Mouse (Mus musculus) limb, embryonic 13.5 days (tissue): ENCODE data around the gene Sp6. TPM values are rescaled to one million over a fixed set of nuclear protein-coding genes. Genes with fewer than 3 reads are reported as not detected.

ENCODE experiments used
- ATAC-seq: fragments of 200-750 bp; cut with Nextera tagmentation; 2 replicates; pipeline ENCODE4 v1.8.0; 2017; ENCODE audit warnings: low read depth, moderate number of reproducible peaks, moderate TSS enrichment; ENCODE audit not compliant: low FRiP score
- H3K27ac ChIP-seq: fragments of 300-500 bp; sonication (generic); 2 replicates; pipeline ENCODE4 v1.5.1; 2015; ENCODE audit warnings: inconsistent platforms, mild to moderate bottlenecking, moderate library complexity
- H3K27me3 ChIP-seq: fragments of 300-500 bp; sonication (generic); 2 replicates; pipeline ENCODE4 v1.6.1; 2015; ENCODE audit warnings: mild to moderate bottlenecking, inconsistent platforms
- H3K36me3 ChIP-seq: fragments of 300-500 bp; sonication (generic); 2 replicates; pipeline ENCODE4 v1.6.1; 2015; ENCODE audit warnings: inconsistent platforms, mild to moderate bottlenecking, moderate library complexity
- H3K4me1 ChIP-seq: fragments of 300-500 bp; sonication (generic); 2 replicates; pipeline ENCODE4 v1.6.1; 2015; ENCODE audit warnings: inconsistent platforms
- H3K4me2 ChIP-seq: fragments of 300-500 bp; sonication (generic); replicated peaks from 2 replicates; pipeline ENCODE4 v1.6.1; 2015; ENCODE audit warnings: inconsistent platforms, mild to moderate bottlenecking, moderate library complexity
- H3K4me3 ChIP-seq: fragments of 300-500 bp; sonication (generic); 2 replicates; pipeline ENCODE4 v1.5.1; 2015; ENCODE audit warnings: moderate library complexity, mild to moderate bottlenecking, inconsistent platforms
- H3K9ac ChIP-seq: fragments of 300-500 bp; sonication (generic); 2 replicates; pipeline ENCODE4 v1.6.1; 2015; ENCODE audit warnings: mild to moderate bottlenecking, inconsistent platforms
- H3K9me3 ChIP-seq: fragments of 300-500 bp; sonication (generic); 2 replicates; pipeline ENCODE4 v1.6.1; 2016; ENCODE audit warnings: inconsistent platforms
- WGBS: fragments of 180-500 bp; shearing (Covaris S2); methylation state at CpG from one replicate; pipeline ENCODE4 v1.1.7; 2015; 5-methylcytosine and 5-hydroxymethylcytosine counted together
- polyA plus RNA-seq: library from polyadenylated mRNA; unstranded; fragments of >200 nt; fragmentation: Nextera tagmentation; extraction: Ambion mirVana; gene quantifications from 2 replicates; pipeline ENCODE4 v1.2.1, GENCODE M21; 2015

Sp6 gene
- polyA plus RNA-seq, result 3.6 and 4.3 TPM in 2 replicates

- Histone ChIP-seq H3K9me3 (no peaks in the 10 kb centered on the region), H3K27me3 (peaks cover 86% of the 10 kb centered on the region), H3K36me3 (no peaks in the 10 kb centered on the region), H3K4me2 (no peak within 1 kb of the TSS), H3K9ac (no peak within 1 kb of the TSS), H3K27ac (no peak within 1 kb of the TSS), H3K4me3 (no peak within 1 kb of the TSS), H3K4me1 (peaks cover 10% of the 10 kb centered on the region)
- WGBS, result 24% methylated on average over 7 of the region's 8 CpGs
- no peak for ATAC-seq
These were observed at the start of gene Sp6 for GRCm38 (mm10) chr11:97013121-97013670. Gene Sp6, plus strand, starts transcription at chr11:97013394.

GRCm38 (mm10) chr11:96963580-96963979 lies 49.6 kb upstream of the Sp6 start:
- H3K9ac ChIP-seq, result no peak overlapping the region
- H3K36me3 ChIP-seq, result peaks cover 45% of the 10 kb centered on the region
- no peaks in the 10 kb centered on the region for H3K9me3 ChIP-seq
- H3K4me3 ChIP-seq, result no peak overlapping the region
- H3K27ac ChIP-seq, result no peak overlapping the region
- WGBS, result 14% methylated on average over 8 of the region's 8 CpGs
- no peaks in the 10 kb centered on the region for H3K27me3 ChIP-seq
- peak; percentile 82; the same call in 1 of the 2 replicates for ATAC-seq
- no peak overlapping the region for H3K4me2 ChIP-seq
- peaks cover 4% of the 10 kb centered on the region; the same call in 1 of the 2 replicates for H3K4me1 ChIP-seq

GRCm38 (mm10) chr11:96966172-96966571 lies 47.0 kb upstream of the Sp6 start:
- Histone ChIP-seq H3K27ac (no peak overlapping the region), H3K9me3 (no peaks in the 10 kb centered on the region), H3K9ac (no peak overlapping the region), H3K4me3 (no peak overlapping the region), H3K36me3 (peaks cover 20% of the 10 kb centered on the region), H3K27me3 (no peaks in the 10 kb centered on the region), H3K4me1 (peaks cover 17% of the 10 kb centered on the region), H3K4me2 (no peak overlapping the region)
- no peak for ATAC-seq
- 89% methylated on average over 3 of the region's 3 CpGs for WGBS

GRCm38 (mm10) chr11:96966914-96967543 lies 46.2 kb upstream of the Sp6 start:
- 0 out of 2 replicates have a peak overlapping the region, but pooled peaks have one; percentile 4 for H3K4me2 ChIP-seq
- H3K27me3 ChIP-seq, result no peaks in the 10 kb centered on the region
- H3K9ac ChIP-seq, result no peak overlapping the region; the same call in 1 of the 2 replicates
- H3K36me3 ChIP-seq, result peaks cover 11% of the 10 kb centered on the region
- H3K4me3 ChIP-seq, result no peak overlapping the region
- no peak overlapping the region for H3K27ac ChIP-seq
- H3K9me3 ChIP-seq, result no peaks in the 10 kb centered on the region
- WGBS, result 87% methylated on average over 13 of the region's 13 CpGs
- no peak for ATAC-seq
- peaks cover 21% of the 10 kb centered on the region for H3K4me1 ChIP-seq

GRCm38 (mm10) chr11:96967544-96968269 lies 45.5 kb upstream of the Sp6 start:
- Histone ChIP-seq H3K27me3 (no peaks in the 10 kb centered on the region), H3K4me3 (no peak overlapping the region), H3K9me3 (no peaks in the 10 kb centered on the region), H3K4me1 (peaks cover 21% of the 10 kb centered on the region), H3K4me2 (no peak overlapping the region), H3K9ac (peak overlapping the region; percentile 2; the same call in 1 of the 2 replicates), H3K36me3 (peaks cover 5% of the 10 kb centered on the region), H3K27ac (0 out of 2 replicates have a peak overlapping the region, but pooled peaks have one; percentile 33)
- WGBS, result 83% methylated on average over 11 of the region's 11 CpGs
- ATAC-seq, result no peak

- 58% methylated on average over 6 of the region's 6 CpGs for WGBS
These were observed 44.7 kb upstream of the Sp6 start for GRCm38 (mm10) chr11:96968476-96968875.

GRCm38 (mm10) chr11:96969280-96969722 lies 43.9 kb upstream of the Sp6 start:
- H3K27me3 ChIP-seq, result no peaks in the 10 kb centered on the region
- no peak overlapping the region for H3K4me2 ChIP-seq
- peaks cover 17% of the 10 kb centered on the region for H3K4me1 ChIP-seq
- no peaks in the 10 kb centered on the region for H3K9me3 ChIP-seq
- 72% methylated on average over 5 of the region's 5 CpGs for WGBS
- H3K4me3 ChIP-seq, result no peak overlapping the region
- H3K9ac ChIP-seq, result no peak overlapping the region; the same call in 1 of the 2 replicates
- H3K36me3 ChIP-seq, result no peaks in the 10 kb centered on the region
- H3K27ac ChIP-seq, result peak overlapping the region; percentile 80
- no peak for ATAC-seq

More at GRCm38 (mm10) chr11:96968476-96968875, 44.7 kb upstream of the Sp6 start:
- Histone ChIP-seq H3K4me2 (no peak overlapping the region), H3K4me1 (peaks cover 19% of the 10 kb centered on the region), H3K9me3 (no peaks in the 10 kb centered on the region), H3K9ac (0 out of 2 replicates have a peak overlapping the region, but pooled peaks have one; percentile 2), H3K27me3 (no peaks in the 10 kb centered on the region), H3K27ac (no peak overlapping the region), H3K36me3 (no peaks in the 10 kb centered on the region), H3K4me3 (no peak overlapping the region)
- ATAC-seq, result no peak

GRCm38 (mm10) chr11:96969746-96970145 lies 43.4 kb upstream of the Sp6 start:
- no peak overlapping the region for H3K4me3 ChIP-seq
- H3K36me3 ChIP-seq, result no peaks in the 10 kb centered on the region
- peak overlapping the region; percentile 80 for H3K27ac ChIP-seq
- peak; percentile 38; the same call in 1 of the 2 replicates for ATAC-seq
- WGBS, result 38% methylated on average over 1 of the region's 1 CpGs
- no peaks in the 10 kb centered on the region for H3K27me3 ChIP-seq
- H3K9ac ChIP-seq, result peak overlapping the region; percentile 46
- H3K4me1 ChIP-seq, result peaks cover 17% of the 10 kb centered on the region
- H3K4me2 ChIP-seq, result no peak overlapping the region
- no peaks in the 10 kb centered on the region for H3K9me3 ChIP-seq

GRCm38 (mm10) chr11:96970341-96970740 lies 42.9 kb upstream of the Sp6 start:
- H3K4me3 ChIP-seq, result no peak overlapping the region
- ATAC-seq, result no peak
- no peaks in the 10 kb centered on the region for H3K27me3 ChIP-seq
- H3K9me3 ChIP-seq, result no peaks in the 10 kb centered on the region
- H3K36me3 ChIP-seq, result no peaks in the 10 kb centered on the region
- peak overlapping the region; percentile 46 for H3K9ac ChIP-seq
- peak overlapping the region; percentile 80 for H3K27ac ChIP-seq
- H3K4me2 ChIP-seq, result no peak overlapping the region
- WGBS, result 64% methylated on average over 3 of the region's 3 CpGs
- peaks cover 20% of the 10 kb centered on the region for H3K4me1 ChIP-seq

GRCm38 (mm10) chr11:96972906-96973305 lies 40.3 kb upstream of the Sp6 start:
- Histone ChIP-seq H3K27ac (no peak overlapping the region; the same call in 1 of the 2 replicates), H3K4me3 (no peak overlapping the region), H3K36me3 (no peaks in the 10 kb centered on the region), H3K4me2 (no peak overlapping the region), H3K9ac (no peak overlapping the region), H3K27me3 (no peaks in the 10 kb centered on the region), H3K4me1 (peaks cover 33% of the 10 kb centered on the region), H3K9me3 (no peaks in the 10 kb centered on the region)
- ATAC-seq, result no peak
- WGBS, result 76% methylated on average over 5 of the region's 5 CpGs

- H3K27ac ChIP-seq, result peak overlapping the region; percentile 33; the same call in 1 of the 2 replicates
- 83% methylated on average over 5 of the region's 5 CpGs for WGBS
- H3K4me1 ChIP-seq, result peaks cover 37% of the 10 kb centered on the region
- H3K36me3 ChIP-seq, result no peaks in the 10 kb centered on the region
- no peak overlapping the region for H3K4me2 ChIP-seq
- no peak for ATAC-seq
- no peak overlapping the region for H3K4me3 ChIP-seq
- 0 out of 2 replicates have a peak overlapping the region, but pooled peaks have one; percentile 43 for H3K9ac ChIP-seq
- H3K27me3 ChIP-seq, result no peaks in the 10 kb centered on the region
- no peaks in the 10 kb centered on the region for H3K9me3 ChIP-seq
These were observed 39.7 kb upstream of the Sp6 start for GRCm38 (mm10) chr11:96973426-96973964.

- no peaks in the 10 kb centered on the region for H3K36me3 ChIP-seq
- 0 out of 2 replicates have a peak overlapping the region, but pooled peaks have one; percentile 6 for H3K27ac ChIP-seq
- H3K9me3 ChIP-seq, result no peaks in the 10 kb centered on the region
- WGBS, result 80% methylated on average over 5 of the region's 5 CpGs
- no peaks in the 10 kb centered on the region for H3K27me3 ChIP-seq
- H3K4me1 ChIP-seq, result peaks cover 35% of the 10 kb centered on the region
- H3K9ac ChIP-seq, result no peak overlapping the region
- ATAC-seq, result no peak
- no peak overlapping the region for H3K4me3 ChIP-seq
- H3K4me2 ChIP-seq, result no peak overlapping the region
These were observed 38.4 kb upstream of the Sp6 start for GRCm38 (mm10) chr11:96974813-96975212.
